Mouse (Mus musculus): ENCODE data around the gene Exoc3l4. TPM values are rescaled to one million over a fixed set of nuclear protein-coding genes. Genes with fewer than 3 reads are reported as not detected.
A peak's percentile ranks its signal among the peaks of the same experiment; 100 is the strongest.

The Exoc3l4 gene
- total RNA-seq, 1 experiment from 2014 or later = not detected

DNA sequence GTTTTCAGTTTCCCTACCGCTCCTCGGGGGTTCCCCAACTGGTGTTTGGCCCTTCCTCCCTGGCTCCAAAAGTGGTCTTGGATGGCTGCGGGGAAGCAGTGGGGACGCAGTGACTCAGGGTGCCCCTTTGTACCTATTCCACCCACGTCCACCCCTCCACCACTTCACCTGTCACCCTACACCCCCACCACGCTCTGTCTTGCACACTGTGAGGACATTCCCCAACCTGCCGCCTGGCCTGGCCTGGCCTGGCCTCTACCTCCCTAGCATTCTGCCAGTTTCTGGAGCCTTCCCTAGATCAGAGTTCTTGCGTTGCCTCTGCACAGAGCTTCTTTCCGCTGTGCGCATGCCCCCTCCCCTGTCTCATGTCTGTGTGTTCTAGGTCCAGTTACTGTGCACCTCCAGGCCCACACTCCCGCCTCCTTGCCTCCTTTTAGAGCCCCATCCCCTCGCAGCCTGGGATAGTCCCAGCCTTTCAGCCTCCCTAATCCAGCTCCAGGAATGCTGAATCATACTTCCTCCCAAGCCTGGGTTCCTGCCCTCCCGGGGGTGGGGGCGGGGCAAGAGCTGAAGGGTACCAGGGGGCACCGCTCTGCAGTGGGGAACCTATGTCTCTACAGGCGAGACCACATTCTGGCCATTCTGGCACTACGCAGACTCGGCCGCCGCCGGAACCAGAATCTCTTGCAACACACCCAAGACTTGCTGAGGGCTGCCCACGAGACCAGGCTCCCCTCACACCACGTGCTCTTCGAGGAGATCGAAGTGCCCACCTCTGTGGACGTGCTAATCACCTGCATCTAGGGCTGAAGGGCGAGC lies 13.4 kb downstream of the Exoc3l4 start:
- 0 out of 2 replicates have a peak, but pooled peaks have one; percentile 4 for ATAC-seq (replicated peaks; ENCODE audit: insufficient number of reproducible peaks, low FRiP score, low TSS enrichment, poor library complexity, severe bottlenecking)

DNA sequence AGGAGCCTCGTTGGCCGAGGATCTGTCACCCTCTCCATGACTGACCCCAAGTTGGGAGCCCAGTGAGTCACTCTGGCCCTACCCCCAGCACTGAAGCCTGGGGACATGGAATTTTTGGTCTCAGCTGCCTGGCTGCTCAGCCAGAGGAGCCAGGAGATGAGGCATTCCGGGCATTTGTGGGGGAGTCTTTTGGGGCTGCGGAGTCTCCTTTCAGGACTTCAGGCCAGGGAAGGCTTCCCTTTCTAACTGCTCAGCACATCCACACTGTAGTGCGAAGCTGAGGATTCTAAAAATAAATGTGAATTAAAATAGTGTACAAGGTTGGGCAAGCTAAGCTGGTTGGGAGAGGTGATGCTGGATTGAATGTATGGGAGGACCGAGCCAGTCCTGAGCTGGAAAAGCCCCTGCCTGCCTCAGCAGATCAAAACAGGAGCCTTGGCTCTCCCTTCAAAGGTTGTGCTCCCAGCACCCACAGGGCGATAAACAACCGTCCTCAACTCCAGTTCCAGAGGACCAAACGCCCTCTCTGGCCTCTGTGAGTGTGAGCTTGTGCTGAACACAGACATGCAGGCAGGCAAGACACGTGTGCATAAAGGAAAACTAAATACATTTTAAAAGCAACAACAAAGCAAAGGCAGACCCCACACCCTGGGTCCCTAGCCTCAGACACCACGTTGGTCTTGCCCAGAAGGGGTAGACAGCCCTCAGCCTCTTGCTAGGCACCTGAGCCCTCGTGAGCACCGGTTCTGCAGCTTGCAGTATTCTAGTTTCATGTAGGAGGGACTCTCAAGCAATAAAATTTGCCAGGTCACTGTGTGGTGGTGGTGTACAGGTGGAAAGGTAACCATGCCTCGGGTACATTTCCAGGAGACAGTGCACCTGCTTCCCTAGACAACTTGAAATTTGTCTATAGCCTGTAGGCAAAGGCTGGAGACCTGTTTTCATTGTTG lies 14.3 kb downstream of the Exoc3l4 start:
- no peak for ATAC-seq (replicated peaks; ENCODE audit: insufficient number of reproducible peaks, low FRiP score, low TSS enrichment, poor library complexity, severe bottlenecking)

DNA sequence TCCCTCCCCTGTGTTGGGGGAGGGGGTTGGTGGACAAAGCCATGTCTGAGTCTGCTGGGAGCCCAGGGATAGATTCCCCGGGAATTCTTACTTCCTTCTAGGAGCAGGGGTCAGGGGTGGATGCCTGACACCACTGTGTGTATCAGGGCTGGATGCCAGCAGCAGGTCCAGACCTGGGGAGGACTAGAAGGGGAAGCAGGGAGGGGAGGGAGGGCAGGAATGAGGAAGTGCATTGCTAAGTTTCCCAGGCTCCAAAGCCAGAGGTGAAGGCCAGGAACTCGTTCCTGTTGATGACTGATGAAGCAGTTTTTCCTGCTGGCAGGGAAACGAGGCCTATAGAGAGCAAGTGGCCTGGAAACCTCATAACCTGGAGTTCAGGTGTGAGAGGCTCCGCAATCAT lies 15.3 kb downstream of the Exoc3l4 start:
- peak; percentile 36; the same call in 1 of the 2 replicates for ATAC-seq (replicated peaks; ENCODE audit: insufficient number of reproducible peaks, low FRiP score, low TSS enrichment, poor library complexity, severe bottlenecking)

DNA sequence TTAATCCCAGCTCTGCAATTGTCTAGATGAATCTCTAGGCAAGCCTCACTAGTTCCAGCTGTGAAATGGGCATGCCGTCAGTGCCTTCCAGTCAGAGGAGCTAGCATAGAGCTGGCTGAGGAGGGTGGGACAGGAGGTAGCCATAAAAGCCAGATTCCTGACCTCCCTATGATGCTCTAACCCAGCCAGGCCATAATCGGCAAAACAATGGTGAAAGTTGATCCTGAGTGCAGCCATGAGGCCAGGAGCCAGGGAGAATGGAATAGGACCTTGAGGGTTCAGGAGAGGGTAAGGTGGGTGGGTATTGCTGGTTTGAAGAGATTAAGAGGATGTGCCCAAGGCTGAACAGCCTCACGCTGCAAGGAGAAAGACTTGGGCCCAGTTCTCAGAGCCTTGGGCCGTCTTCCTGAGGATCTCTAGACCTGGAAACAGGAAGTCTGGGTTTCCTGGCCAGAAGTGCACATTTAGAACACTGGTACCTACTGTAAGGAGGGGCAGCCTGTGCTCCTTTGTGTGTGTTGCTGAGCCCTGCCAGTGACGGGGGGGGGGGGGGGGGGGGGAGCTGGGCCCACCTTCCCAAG lies 16.0 kb downstream of the Exoc3l4 start:
- no peak for ATAC-seq (replicated peaks; ENCODE audit: insufficient number of reproducible peaks, low FRiP score, low TSS enrichment, poor library complexity, severe bottlenecking)

- ATAC-seq (replicated peaks; ENCODE audit: insufficient number of reproducible peaks, low FRiP score, low TSS enrichment, poor library complexity, severe bottlenecking) = no peak
Observed at GRCm38 (mm10) chr12:111434164-111434744, 17.4 kb downstream of the Exoc3l4 start.

GRCm38 (mm10) chr12:111434745-111435327 lies 18.0 kb downstream of the Exoc3l4 start:
- ATAC-seq (replicated peaks; ENCODE audit: insufficient number of reproducible peaks, low FRiP score, low TSS enrichment, poor library complexity, severe bottlenecking) = no peak

DNA sequence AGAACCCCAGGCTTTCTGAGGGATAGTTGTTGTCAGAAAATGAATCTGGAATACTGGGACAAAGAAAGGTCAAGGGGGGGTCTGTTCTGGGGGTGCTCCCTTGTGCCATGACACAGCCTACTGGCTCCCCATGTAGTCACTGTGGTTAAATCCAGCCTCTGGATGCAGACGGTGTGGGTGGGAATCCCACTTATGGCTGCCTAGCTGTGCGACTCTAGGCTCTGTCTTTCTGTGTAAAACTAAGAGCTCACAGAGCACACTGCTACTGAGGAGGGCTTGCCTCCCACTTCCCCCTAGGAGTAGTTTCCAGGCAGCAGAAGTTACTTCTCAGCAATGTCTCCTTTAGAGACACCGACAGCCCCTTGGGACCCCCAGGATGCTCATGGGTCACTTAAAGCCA lies 19.4 kb downstream of the Exoc3l4 start:
- no peak for ATAC-seq (replicated peaks; ENCODE audit: insufficient number of reproducible peaks, low FRiP score, low TSS enrichment, poor library complexity, severe bottlenecking)

GRCm38 (mm10) chr12:111436640-111437039 lies 19.8 kb downstream of the Exoc3l4 start:
- no peak for ATAC-seq (replicated peaks; ENCODE audit: insufficient number of reproducible peaks, low FRiP score, low TSS enrichment, poor library complexity, severe bottlenecking)

- peak; percentile 54; the same call in 1 of the 2 replicates for ATAC-seq (replicated peaks; ENCODE audit: insufficient number of reproducible peaks, low FRiP score, low TSS enrichment, poor library complexity, severe bottlenecking)
Observed at GRCm38 (mm10) chr12:111437222-111437900, 20.5 kb downstream of the Exoc3l4 start.

GRCm38 (mm10) chr12:111438850-111439249 lies 22.0 kb downstream of the Exoc3l4 start:
- ATAC-seq (replicated peaks; ENCODE audit: insufficient number of reproducible peaks, low FRiP score, low TSS enrichment, poor library complexity, severe bottlenecking) = no peak

GRCm38 (mm10) chr12:111440701-111441373 lies 24.0 kb downstream of the Exoc3l4 start:
- no peak for ATAC-seq (replicated peaks; ENCODE audit: insufficient number of reproducible peaks, low FRiP score, low TSS enrichment, poor library complexity, severe bottlenecking)

GRCm38 (mm10) chr12:111441523-111441922 lies 24.7 kb downstream of the Exoc3l4 start:
- peak; percentile 23 for ATAC-seq (replicated peaks; ENCODE audit: insufficient number of reproducible peaks, low FRiP score, low TSS enrichment, poor library complexity, severe bottlenecking)

- peak; percentile 45 for ATAC-seq (replicated peaks; ENCODE audit: insufficient number of reproducible peaks, low FRiP score, low TSS enrichment, poor library complexity, severe bottlenecking)
Observed at GRCm38 (mm10) chr12:111442309-111443010, 25.6 kb downstream of the Exoc3l4 start, which contains the start of gene Tnfaip2. TSS of gene Tnfaip2 (plus strand) at chr12:111442469.

DNA sequence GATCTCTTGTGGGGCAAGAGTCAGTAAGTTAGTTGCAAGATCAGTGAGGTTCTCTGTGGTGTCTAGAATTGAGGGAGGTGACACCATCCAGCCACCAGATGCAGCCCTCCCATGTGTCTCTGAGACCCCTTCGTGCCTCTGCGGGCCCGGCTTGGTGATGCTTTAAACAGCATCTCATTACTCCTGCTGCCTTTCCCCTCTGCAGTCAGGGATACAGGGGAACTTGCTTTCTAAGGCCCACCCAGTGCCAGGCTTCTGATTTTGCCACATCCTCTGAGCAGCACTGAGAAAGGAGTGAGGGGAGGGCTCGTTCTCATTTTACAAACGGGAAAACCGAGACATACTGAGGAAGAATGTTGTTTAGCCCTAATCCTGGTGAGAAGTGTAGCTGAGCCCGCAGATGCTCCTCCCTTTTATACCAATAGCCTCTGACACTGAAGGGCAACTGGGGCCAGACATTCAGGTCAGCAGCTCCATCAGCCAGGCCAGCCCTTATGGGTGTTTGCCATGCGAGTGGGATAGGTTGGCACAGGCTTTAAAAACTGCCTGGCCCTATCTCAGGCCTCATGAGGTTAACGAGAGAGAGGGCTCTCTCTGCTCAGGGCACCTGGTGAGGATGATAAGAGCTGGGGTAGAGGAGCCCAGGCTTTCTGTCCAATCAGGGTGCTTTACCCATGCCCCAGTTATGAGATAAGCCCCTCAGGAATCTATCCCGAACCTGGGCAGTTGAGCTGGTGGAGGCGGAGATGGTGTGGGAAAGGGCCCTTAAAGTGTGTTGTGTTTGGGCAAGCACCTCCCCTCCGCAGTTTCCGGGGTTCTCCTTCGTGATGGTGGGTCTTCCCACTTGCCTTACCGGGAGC lies 26.4 kb downstream of the Exoc3l4 start:
- no peak for ATAC-seq (replicated peaks; ENCODE audit: insufficient number of reproducible peaks, low FRiP score, low TSS enrichment, poor library complexity, severe bottlenecking)

DNA sequence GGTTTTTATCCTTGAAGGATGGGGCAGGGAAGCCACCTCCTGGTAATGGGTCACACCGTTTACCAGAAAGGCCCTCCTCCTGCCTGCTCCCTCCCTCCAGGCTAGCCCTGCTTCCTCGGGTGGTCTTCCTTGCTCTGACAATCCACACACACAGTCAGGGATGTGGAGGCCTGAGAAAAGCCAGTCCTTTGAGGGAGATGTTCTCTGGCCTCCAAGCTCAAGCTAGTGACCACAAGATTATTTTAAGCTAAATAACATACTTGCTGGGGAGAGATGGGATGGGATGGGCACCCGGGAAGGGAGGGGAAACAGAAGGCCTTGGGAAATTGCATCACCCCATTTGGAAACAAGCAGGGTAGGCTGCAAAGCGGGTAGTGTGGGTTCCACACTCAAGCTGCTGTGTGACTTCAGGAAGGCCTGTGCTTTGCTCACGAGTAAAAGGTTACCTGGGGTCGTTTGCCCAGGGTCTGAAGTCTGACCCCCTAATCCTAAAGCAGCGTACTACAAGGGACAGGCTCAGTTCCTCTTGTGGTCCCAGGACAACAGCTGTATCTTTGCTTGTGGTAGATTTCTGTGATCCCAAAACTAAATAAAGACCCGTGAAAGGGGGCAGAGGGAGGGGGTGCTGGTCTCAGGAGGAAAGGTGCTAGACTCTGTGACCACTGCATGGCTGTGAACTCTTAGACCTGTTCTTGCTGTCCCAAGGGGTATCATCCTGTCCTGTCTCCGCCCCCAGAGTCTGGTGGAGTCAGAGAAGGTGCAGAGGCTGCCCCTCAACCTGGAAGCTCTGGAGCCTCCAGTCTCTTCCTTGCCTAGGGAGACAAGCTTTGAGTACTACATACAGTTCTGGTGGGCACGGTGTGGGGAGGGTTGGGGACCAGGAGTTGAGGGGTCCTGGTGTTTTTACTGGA lies 27.4 kb downstream of the Exoc3l4 start:
- no peak for ATAC-seq (replicated peaks; ENCODE audit: insufficient number of reproducible peaks, low FRiP score, low TSS enrichment, poor library complexity, severe bottlenecking)
